Mouse (Mus musculus) ES-E14 (cell line): Measurements from ENCODE around the gene Unc5cl.

Experiments used
- CHD2 ChIP-seq: IDR thresholded peaks from 2 replicates; pipeline ENCODE4 v1.6.1; 2014; ENCODE audit warnings: mild to moderate bottlenecking, low read depth, low read length, inconsistent platforms
- HCFC1 ChIP-seq: IDR thresholded peaks from 2 replicates; pipeline ENCODE4 v1.6.1; 2012; ENCODE audit warnings: low read length, inconsistent platforms, borderline replicate concordance; ENCODE audit not compliant: insufficient read depth
- MAFK ChIP-seq: IDR thresholded peaks from 2 replicates; pipeline ENCODE4 v1.6.1; 2014; ENCODE audit warnings: mild to moderate bottlenecking, low read depth, low read length, inconsistent platforms; ENCODE audit not compliant: insufficient read depth
- ZC3H11A ChIP-seq: IDR thresholded peaks from 2 replicates; pipeline ENCODE4 v1.6.1; 2012; ENCODE audit warnings: low read depth, mild to moderate bottlenecking, inconsistent platforms, low read length, borderline replicate concordance
- ZNF384 ChIP-seq: IDR thresholded peaks from 2 replicates; pipeline ENCODE4 v1.6.1; 2012; ENCODE audit warnings: low read depth, low read length, inconsistent platforms

DNA sequence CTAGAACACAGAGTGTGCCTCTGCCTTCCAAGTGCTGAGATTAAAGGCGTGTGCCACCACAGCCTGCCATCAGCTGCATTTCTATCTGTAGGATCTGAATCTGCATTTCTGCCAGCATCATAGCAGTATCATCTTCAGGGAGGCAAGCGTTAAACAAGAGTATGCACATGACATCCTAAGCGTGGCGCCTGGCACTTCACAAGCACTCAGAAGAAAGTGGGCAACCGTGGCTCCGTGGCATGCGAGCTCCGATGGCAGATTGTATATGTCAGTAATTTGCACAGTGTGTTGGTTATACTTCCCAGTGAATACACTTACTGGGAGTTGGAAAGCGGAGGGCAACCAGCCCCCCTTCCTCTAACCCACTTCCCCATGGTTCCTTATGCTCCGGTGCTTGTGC, 25.3 kb downstream of the Unc5cl start:
- TF ChIP-seq ZNF384 (no peak), MAFK (no peak), HCFC1 (no peak), CHD2 (no peak), ZC3H11A (no peak)
